Mouse (Mus musculus) olfactory bulb, adult 2 months (tissue): ENCODE measurements around the gene Lilrb4a.

ENCODE experiments used
- CTCF ChIP-seq: fragments of 200-500 bp; IDR thresholded peaks from 2 replicates; pipeline ENCODE4 v1.5.1; 2012; ENCODE audit warnings: low read depth, mild to moderate bottlenecking, low read length, moderate library complexity; ENCODE audit not compliant: insufficient read depth
- POLR2A ChIP-seq: fragments of 200-500 bp; IDR thresholded peaks from 2 replicates; pipeline ENCODE4 v1.6.1; 2012; ENCODE audit warnings: mild to moderate bottlenecking, low read depth, low read length, moderate library complexity; ENCODE audit not compliant: insufficient read depth

GRCm38 (mm10) chr10:51529497-51529896 is 38.7 kb downstream of the Lilrb4a start:
- no peak for TF ChIP-seq CTCF
- no peak for TF ChIP-seq POLR2A
